Mouse (Mus musculus): Measurements from ENCODE around the gene Ttll11. TPM values are rescaled to one million over a fixed set of nuclear protein-coding genes. Genes with fewer than 3 reads are reported as not detected.

Ttll11 gene
- total RNA-seq, 2 experiments from 2014 or later = 2.9 to 4.0 TPM

DNA sequence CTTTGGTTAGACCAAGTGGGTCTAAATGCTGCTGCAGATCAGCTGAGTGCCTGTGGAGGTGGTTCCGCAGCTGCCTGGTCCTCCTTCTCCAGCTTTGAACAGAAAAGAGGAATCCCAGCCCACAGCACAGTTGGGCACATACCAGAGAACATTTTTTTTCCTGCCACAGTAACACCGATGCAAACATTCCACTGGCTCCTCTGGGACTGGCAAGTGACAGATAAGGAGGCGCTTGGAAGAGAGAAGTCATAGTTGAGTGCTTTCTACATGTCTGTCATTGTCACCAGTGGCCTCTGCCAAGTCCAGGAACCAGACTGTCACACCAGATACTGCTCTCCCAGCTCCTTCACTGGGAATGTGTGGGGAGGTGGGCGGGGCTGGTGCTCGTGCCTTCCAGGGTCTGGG is 204.1 kb downstream of the Ttll11 start:
- no peak for DNase-seq (ENCODE audit: low spot score in 2 of 2)

DNA sequence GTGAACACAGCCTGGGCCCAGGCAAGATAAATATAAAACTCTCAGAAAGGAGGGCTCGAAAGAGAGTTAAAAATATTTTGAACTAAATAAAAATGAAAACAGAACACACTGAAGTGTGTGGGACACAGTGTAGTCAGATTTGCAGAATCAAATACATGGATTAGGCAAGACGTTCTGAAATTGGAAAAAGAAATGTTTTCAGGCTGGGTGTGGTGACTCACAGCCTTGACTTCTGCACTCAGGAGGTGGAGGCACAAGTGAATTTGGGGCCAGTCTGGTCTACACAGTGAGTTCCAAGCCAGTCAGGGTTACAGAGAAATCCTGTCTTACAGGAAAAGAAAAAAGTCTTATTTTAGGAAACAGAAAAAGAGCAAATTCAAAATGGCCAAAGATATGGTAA is 209.2 kb downstream of the Ttll11 start:
- DNase-seq (ENCODE audit: low spot score in 2 of 2) = no peak

DNA sequence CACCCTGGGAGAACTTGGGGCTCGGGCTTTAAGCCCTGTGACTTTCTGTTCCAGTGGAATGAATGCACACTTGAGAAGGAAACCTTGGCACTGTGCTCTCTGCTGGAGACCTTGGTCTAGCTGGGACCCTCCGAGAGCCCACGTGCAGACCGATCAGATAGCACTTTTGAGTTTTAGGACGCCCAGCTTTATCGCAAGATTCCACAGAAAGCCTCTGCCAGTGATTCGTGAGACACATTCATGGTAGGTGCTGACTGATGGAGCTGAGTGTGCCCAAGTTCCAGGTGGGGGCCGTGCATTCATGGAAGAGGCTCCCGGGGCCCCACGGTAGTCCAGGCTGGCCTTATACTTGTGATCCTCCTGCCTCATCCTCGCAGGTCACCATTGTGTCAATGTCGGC is 210.3 kb downstream of the Ttll11 start:
- no peak for DNase-seq (ENCODE audit: low spot score in 2 of 2)

- no peak for DNase-seq (ENCODE audit: low spot score in 2 of 2)
These were observed 211.0 kb downstream of the Ttll11 start for GRCm38 (mm10) chr2:35768538-35769238.

GRCm38 (mm10) chr2:35767834-35768537 is 211.7 kb downstream of the Ttll11 start:
- no peak for DNase-seq (ENCODE audit: low spot score in 2 of 2)

DNA sequence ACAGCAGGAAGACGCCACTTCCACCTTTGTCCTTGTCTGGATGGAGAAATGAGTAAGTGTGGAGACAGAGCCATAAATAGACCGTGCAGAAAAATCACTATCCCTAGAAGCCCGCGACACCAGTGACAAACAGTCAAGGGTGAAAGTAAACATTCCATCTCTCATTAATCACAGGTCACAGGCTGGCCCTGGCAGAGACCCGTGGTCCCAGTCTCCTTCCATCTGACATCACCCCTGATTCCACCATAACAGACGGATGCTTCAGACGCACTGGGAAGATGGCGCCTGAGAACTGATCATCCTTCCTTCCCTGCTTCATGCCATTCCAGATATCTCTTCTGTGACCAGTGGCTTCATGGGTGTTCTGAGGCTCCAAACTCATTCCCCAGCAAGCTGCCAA is 215.4 kb downstream of the Ttll11 start:
- no peak for DNase-seq (ENCODE audit: low spot score in 2 of 2)

- no peak for DNase-seq (ENCODE audit: low spot score in 2 of 2)
These were observed 215.9 kb downstream of the Ttll11 start for GRCm38 (mm10) chr2:35763818-35764217.

- DNase-seq (ENCODE audit: low spot score in 2 of 2) = no peak
These were observed 218.3 kb downstream of the Ttll11 start for GRCm38 (mm10) chr2:35761458-35761857.

DNA sequence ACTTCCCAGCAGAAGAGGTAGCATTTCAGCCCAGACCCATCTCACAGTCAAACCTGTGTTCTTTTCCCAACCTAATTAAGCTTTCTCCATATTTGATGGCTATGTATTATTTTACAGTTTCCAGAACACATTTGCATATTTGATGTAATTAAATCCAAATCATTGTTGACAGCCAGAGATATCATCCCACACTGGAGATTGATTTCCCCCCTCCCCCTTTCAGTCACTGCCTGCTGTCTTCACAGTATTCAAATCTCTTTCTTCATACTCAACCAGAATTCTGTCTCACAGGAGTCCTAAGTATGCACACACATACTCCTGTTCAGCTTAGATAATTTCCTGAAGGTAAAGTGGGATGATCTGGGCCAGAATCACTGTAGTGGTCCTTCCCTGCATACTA is 218.8 kb downstream of the Ttll11 start:
- no peak for DNase-seq (ENCODE audit: low spot score in 2 of 2)

GRCm38 (mm10) chr2:35760352-35760751 is 219.4 kb downstream of the Ttll11 start:
- DNase-seq (ENCODE audit: low spot score in 2 of 2) = no peak

DNA sequence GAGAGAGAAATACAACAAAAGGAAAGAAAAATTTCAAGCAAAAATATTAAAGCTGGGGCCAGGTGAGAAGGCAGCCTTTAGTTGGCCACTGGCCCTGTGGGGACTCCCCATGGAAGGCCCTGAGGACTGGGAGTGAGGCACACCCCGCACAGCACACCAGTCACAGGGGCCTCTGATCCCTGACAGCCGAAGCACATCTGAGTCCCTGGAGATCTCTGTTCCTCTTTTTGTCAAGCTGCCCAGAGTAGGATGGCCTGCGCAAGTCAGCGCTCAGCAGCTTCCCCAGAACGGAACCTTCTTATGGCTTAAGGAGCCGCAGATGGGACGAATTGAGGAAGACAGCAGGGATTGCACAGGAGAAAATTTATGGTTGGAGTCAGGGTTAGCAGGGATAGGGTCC is 223.2 kb downstream of the Ttll11 start:
- DNase-seq (ENCODE audit: low spot score in 2 of 2) = no peak

DNA sequence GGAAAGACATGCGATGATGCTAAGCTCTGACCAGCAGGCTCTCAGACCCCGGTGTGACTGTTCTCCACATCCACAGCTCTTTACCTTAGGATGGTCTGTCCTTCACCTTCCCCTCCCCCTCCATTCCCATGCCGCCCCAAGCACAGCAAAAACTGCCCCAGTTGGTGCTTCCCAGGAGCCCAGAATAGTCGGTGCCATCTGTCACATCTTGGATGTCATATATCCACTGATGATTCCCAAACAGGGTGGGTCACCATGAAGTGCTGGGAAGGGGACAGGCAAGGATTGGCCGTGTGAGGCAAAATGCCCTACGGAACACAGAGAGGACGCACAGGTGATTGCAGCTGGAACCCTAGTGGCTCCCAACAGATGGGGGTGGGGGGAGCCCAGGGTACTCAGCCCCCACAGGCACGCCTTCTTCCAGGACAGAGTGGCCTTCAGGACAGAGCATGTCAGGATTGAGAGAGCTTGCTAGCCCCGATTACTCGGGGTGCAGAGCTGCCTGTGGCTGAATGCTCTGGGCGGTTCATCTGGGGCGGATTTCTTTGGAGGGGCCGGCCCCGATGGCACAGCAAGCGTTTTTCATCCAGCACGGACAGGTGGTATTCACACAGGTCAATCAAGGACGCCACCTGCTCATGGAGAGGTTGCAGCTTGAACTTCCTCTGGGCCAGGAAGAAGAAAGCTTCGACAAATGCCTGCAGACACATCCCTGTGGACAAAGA is 227.8 kb downstream of the Ttll11 start:
- no peak for DNase-seq (ENCODE audit: low spot score in 2 of 2)

DNA sequence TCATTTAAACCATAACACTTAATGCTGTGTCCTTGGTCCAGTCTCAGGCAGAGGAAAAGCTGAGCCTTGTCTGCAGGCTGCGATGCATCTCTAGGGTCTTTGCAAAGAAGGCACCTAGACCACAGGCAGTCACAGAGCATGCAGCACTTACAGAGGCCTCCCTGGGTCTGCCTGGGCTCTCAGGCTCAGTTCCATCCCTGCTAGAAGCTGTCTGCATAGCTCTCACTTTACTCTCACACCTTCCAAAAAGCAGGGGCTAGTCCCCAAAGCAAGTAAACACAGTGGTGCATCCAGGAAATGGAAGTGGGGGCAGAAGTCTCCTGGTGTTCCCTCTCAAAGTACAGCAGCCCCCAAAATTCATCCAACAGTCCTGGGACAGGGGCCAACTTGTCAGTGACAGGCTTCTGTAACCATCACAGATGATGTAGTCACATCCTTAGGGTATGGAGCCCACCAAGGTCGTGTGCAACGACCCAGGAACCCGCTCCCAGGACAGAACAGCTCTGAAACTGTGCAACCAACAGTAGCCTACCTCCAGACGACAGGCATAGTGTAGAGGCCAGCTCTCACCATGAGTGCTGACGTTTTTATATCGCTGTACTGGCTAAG is 229.1 kb downstream of the Ttll11 start:
- DNase-seq (ENCODE audit: low spot score in 2 of 2) = no peak

DNA sequence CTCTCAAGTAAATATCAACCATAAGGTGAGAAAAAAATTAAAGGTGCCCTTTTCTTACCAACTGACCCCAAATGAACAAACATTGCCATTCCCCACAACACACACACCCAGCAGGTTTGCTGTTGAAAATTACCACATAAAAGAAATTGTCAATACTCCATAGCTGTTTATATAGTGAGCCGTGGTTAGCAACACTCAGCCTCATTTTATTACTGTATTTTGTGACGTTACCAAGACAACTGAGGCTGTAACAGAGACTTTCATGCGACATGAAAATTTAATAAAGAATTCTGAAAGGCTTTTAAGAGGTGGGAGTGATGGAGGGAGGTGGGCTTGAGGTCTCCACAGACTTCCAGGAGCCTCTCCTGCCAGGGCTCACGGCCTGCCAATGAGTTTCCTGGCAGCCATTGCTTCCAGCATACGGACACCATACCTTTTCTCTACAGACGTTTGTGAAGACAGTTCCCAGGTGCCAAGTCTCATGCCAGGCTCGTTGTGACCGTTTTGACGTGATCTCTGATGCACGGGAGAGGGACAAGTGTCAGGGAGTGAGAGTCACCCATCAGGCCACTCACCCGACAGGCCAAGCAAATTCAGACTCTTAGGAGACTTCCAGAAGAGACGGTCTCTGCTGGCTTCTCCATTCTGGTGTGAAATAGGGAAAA is 232.2 kb downstream of the Ttll11 start:
- no peak for DNase-seq (ENCODE audit: low spot score in 2 of 2)

DNA sequence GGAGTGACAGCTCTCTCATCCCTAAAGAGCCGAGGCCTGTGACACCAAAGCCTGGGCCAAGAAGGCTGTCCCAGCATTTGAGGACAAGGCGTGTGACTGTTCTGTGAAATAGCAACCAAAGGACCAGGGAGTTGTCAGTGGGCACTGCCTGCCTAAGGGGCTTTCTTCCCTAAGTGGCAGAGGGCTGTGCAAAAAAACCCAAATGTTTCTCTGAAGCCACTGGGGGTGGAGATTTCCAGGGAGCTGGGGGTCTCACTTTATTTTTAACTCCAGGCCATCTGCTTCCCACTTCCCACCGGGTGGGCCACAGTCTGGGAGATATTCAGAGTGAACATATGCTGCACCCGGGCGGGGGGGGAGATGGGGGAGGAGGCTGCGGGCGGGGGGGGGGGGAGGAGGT is 233.1 kb downstream of the Ttll11 start:
- no peak for DNase-seq (ENCODE audit: low spot score in 2 of 2)

DNA sequence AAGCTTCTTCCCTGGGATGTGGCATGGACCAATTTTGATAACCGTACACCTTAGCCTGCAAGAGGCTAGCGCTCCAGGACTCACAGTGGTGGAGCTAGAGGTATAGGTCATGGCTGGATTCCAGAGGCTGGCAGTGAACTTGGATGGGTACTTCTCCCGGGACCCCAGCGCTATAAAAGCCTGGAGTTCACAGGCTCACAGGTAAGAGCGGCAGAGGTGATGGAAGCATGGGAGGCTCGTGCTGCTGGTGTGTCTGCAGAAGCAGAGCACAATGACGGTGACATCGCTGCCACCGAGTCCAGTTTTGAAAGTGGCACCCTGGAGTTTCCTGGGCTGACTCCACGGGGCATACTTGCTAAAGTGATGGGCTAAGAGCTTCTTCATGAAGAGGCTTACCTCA is 233.8 kb downstream of the Ttll11 start:
- no peak for DNase-seq (ENCODE audit: low spot score in 2 of 2)

- no peak for DNase-seq (ENCODE audit: low spot score in 2 of 2)
These were observed 240.0 kb downstream of the Ttll11 start for GRCm38 (mm10) chr2:35739669-35740254.

GRCm38 (mm10) chr2:35737467-35738027 is 242.2 kb downstream of the Ttll11 start:
- DNase-seq (ENCODE audit: low spot score in 2 of 2) = no peak

DNA sequence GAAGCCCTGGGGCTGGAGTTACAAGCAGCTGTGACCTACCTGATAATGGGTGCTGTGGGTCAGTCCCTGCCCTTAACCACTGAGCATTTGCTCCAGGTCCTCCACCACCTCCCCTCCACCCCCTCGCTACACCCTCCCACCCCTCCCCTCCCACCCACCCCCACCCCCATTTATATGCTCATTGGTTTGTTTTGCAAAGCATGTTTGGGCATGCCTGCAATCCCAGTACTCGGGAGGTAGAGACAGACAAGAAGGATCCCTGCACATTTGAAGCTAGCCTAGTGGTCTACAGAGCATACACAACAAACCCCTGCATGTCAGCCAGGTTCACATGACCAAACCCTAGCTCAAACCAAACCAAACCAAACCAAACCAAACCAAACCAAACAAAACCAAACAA is 243.7 kb downstream of the Ttll11 start:
- DNase-seq (ENCODE audit: low spot score in 2 of 2) = no peak

- no peak for DNase-seq (ENCODE audit: low spot score in 2 of 2)
These were observed 244.7 kb downstream of the Ttll11 start for GRCm38 (mm10) chr2:35735001-35735400.

Data from adrenal gland, postnatal 4 days (tissue).